Mouse (Mus musculus): Measurements from ENCODE around the gene Axl.
"Not testable (repeated sequence)": the region's sequence is repeated elsewhere in the genome, so short reads cannot be mapped to it uniquely, and the experiment has no call there.

Gene Axl

DNA sequence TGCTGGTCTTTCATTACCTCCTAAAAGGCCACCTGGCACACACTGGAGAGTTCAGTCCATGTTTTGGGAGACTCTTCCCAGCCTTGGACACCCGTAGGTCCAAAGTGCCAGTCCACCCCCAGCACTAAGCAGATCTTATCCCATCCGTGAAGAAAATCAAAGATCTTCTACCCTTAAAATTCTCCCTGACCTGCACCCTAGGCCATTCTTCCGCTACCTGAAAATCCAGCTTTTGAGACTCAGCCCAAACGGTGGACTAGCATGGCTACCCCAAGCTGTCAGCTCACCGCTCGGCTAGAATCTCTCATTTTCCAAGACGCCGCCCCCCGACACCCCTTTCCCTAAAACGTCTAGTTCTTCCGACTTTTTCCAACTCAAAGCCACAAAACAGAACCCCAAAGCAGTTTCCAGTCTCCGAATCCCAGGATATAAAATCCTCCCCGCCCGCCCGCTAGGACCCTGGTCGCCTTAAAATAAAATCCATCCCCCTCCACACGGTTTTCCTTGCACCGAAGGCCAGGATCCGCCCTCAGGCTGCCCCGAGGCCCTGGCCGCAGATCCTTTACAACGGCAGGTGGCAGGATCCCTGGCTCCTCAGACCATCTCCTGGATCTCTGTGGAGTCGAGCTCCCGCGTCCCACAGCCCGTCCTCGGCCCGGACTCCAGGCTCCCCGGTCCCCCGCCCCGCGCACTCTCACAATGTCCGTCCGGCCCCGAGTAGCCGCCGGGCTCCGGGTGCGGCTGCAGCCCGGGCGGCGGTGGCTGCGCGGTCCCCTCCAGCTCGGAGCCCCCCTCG lies 34.7 kb downstream of the Axl start:
- peak; percentile 68 to 76 for DNase-seq

DNA sequence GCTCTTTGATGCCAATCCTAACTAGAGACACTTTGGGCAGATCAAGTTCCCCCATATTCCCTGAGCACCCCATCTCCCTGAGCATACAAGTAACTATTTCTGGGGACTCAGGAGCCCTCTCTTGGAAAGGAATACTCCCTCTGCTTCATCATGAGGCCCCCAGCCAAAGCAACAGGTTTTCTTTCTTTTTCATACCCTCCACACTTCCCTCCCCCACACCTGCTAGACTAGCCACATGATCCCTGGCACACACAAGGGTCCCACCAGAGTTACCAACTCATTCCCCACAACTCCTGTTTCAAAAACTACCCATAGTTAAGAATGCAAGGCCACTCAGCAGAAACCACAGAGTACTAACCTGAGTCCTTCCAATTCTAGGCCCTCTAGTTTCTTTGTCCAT lies 35.4 kb downstream of the Axl start:
- peak; percentile 18 to 30 for DNase-seq

DNA sequence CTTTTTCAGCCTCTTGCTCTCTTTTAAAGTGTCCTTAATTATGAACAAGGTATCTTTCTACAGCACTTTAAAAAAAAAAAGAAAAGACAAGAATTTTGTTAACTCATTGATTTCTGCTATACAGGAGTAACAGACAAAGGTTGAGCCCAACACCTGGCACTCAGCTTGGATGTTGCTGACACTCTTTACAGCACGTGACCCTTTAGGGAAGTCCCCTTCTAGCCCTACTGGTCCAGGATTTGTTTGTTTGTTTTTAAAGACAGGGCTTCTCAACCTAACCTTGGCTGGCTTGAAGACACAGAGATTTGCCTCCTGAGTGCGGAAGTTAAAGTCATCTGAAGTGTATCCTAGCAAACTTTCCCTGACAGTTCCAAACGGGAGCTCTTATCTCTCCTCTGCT lies 41.7 kb downstream of the Axl start:
- no peak for DNase-seq

DNA sequence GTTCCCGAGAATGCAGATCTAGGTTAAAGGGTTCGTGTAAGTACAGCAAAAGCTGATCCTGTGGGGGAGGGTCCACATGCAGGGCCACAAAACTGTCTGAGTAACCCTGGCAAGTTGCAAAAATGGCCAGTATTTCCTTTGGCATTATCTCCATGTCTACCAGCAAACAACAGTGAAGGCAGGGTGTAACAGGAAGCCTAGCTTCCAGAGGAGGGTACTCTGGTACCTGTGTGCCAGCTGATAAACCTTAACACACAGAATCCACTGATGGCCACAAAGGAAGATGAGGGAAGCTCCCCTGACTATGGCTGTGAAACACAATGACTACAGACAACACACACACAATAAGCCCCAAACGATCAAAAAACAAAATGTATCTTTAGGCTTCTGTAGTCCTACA lies 50.2 kb downstream of the Axl start:
- no peak for DNase-seq

DNA sequence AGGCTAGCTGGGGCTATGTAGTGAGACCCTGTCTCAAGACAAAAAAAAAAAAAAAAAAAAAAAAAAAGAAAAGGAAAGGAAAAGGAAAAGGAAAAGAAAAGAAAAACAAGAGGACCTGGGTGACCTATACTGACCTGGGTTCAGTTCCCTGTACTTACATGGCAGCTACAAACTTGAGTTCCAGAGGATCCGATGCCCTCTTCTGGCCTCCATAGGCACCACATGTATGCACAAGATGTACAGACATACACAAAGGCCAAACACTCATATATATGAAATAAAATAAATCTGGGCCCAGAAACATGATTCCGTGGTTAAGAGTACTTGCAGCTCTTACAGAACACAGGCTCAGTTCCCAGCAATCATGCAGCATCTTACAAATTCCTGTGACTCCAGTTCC lies 51.6 kb downstream of the Axl start:
- no peak for DNase-seq

DNA sequence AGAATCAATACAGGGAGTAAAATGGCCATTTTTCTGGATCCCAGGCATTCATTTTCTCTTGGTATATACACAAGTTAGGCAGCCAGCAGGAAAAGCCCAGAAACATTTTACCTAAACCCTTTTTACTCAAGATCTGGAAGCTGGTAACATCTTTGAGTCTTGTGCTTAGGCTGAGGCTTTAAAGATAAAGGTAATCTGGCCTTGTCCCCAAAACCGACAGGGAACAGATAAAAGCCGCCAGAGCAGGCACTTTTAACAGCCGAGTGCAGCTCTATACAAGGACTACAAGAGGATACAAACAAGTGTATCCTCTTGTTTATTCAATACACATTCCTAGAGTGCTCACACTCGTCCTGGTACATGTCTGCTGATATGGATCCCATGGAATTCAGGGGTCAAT lies 53.5 kb downstream of the Axl start:
- no peak for DNase-seq

DNA sequence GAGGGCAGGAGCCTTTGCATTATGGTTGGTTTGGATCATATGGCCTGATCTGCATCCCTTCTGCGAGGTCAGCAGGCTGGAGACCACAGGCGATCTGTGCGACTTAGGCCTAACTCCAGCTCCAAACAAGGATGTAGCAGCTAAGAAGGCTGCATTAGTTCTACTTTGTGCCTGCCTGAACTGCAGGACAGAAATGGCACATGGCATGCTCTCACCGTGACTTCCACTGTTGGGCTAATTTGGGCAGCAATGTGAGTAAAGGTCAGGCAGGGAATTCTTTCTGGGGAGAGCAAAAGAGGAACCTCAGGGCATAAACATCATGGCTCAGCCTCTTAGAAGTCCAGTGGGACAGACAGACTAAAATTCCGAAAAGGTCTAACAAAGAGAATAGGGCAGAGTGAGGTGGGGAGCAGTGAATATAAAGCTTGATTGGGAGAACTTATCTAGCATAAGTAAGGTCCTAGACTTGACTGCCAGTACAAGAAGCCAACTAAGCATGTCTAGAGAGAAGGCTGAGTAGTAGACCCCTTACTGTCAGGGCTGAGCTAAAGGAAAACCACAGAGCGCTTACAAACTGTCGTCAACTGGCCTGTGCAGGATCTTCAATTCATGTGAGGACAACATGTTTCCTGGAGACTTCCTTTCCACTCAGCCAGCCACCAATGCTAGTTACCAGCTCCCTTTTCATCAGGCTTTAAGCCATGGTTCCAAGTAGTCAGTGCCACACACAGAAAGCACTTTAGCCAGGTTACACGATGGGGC lies 57.0 kb downstream of the Axl start:
- no peak for DNase-seq

DNA sequence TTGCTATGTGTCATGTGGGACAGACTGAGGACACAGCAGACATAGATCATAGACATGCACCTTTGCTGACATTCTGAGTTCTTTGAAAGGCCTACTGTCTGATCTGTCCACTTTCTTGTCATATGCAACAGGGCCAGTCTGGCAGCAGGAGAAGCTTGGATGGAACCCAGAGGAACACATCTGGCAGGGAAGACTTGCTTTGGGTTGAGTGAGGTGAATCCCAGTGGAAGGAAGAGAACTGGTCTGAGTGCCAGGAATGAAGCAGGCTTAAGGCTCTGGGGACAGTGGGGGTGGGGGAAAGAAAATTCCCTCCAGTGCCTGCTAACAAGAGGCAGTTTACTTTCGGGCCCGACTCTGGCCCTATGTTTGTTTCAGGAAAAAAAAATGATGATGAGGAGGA lies 58.6 kb downstream of the Axl start:
- no peak for DNase-seq

DNA sequence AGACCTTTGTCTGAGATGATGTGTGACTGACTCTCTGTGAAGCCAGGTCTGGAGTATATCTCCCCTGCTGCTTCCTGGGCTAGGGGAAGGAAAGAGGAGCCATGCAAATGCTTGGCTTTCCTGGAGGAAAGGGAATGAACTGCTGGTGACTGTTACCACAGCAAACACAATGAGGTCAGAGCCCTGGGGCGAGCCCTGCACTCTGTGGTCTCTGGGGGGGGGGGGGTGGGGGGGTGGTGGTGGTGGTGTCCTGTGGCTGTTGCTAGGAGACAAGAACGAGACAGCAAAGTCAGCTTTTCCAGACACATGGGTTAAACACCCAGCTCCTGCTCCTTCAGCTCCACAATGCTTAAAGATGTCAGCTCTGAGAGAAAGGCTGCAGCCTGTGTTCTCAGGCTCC lies 59.1 kb downstream of the Axl start:
- DNase-seq = no peak

DNA sequence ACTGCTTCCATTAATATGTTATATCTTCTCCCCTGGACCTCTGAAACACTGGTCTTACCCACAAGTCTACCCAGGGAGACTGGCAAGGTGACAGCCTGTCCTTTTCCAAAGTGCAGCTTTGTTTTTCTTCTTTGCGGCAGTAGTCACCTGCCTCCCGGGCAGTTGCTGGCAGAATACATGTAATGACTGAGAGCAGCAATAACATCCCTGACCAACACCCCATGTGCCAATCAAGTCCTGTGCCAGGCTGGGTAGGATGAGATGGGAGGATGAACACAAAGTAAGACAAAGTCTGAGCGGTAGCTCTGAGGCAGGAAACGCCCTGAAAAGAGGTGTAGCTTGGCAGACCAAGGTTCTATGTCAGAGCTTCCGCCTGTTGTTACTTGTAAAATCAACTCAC lies 60.7 kb downstream of the Axl start:
- DNase-seq = no peak

DNA sequence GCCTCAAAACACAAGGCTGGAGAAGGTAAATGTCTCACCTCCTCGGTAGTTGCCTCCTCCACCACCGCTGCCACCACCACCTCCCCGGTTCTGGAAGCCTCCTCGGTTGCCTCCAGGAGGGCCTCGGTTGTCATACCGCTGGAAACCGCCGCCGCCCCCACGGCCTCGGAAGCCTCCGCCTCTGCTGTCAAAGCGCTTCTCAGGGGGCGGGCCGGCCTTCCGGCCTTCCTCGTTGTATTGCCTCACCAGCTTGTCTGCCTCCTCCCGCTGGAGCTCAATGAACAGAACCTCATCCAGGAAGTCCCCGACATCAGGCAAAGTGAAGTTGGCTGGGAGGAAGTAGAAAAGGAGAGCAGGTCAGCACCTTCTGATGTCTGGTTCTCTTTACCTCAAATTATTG lies 62.6 kb downstream of the Axl start:
- DNase-seq = no peak

DNA sequence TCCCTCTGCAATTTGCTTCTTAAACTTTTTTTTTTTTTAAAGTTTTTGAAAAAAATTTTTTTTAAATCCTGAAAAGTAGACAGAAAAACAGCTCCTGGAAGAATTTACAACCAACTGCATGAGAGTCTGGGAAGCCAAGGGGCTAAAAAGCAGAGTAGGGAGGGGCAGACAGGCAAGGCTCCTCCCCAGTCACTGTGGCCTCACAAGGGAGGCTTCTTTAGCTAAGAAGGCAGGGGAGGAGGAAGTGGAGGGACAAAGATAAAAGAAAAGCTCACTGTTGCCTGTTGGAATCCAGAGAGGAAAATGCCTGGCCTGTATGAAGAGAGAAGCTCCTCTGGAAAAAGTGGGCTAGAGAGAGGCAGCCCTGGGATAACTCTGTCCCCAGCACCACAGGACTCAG lies 66.7 kb downstream of the Axl start:
- not testable (repeated sequence) for DNase-seq

DNA sequence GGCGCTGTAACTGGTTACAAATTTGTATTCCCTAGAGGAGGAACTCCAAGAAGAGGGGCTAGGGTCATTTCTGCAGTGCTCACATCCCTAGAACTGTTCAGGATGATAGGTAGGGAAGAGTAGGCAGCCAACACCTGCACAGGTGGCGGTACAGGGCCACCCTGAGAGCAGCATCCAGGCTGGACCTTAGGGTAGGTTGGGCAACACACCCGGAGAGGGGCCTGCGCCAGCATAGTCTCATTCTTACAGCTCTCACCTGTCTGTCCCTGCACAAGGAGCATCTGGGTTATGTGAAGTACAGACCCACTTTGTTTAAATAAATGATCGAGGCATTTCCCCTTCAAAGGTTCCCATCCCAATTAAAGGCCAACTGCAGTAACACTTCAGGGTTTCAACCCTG lies 67.7 kb downstream of the Axl start:
- DNase-seq = no peak

DNA sequence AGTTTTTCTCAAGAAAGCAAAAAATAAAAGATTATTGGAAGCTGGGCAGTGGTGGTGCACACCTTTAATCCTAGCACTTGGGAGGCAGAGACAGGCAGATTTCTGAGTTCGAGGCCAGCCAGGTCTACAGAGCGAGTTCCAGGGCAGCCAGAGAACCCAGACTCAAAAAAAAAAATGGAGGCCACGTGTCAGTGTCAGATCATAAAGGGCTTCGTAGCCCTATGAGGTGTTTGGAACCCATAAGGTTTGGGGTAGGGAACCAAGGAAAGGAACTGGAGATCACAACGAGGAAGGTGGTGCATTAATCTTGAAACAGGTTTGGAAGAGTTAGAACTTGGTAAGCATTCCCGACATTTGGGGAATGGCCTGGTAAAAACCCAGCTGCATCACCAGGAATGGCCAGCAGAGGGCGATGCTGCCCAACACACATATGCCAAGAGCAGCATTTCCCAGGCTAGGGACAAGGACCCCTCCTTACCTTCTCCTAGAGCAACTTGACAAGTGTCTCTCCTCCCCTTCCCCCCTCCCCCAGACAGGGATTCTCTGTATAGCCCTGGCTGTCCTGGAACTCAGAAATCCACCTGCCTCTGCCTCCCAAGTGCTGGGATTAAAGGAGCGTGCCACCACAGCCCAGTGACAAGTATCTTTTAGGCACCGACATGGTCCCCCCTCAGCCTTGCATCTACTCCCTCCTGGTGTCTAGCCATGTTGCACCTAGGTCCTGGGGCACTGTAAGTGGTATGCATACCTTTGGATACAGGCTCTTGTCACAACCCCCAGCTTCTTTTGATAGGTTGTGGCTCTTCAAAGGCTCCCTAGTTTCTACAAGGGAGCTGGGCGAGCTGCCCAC lies 68.5 kb downstream of the Axl start:
- peak; percentile 87 to 90 for DNase-seq

DNA sequence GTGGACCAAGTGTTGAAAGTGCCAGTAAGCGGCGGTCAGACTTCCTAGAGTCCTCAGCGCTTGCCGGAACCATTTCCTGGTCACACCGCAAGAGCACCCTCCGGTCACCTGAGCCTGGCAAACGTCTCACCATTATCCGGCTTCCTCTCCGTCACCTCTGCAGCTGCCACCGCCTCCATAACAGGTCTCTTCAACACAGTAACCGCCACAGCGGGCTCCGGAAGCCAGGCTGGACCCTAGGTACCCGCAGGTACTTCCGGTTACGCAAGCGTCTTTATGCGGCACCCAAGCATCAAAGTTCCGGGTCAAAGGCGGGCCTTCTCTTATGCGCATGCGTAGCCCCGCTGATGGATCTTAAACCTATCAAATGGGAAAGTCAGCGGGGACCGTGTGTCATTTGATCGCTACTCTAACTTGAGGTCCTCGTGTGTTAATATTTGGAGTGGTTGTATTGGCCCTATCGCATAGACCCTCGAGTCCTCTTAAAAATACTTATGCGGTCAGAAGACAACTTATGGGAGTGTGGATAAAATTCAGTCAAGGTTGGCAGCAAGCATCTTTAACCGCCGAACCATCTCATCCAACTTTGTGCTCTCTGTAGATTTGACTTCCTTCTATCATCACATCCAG lies 69.6 kb downstream of the Axl start, which contains the start of gene Ccdc97:
TSS of gene Ccdc97 (minus strand) at position 301 of the 630 bp plus-strand sequence.
- peak; percentile 95 to 96 for DNase-seq

DNA sequence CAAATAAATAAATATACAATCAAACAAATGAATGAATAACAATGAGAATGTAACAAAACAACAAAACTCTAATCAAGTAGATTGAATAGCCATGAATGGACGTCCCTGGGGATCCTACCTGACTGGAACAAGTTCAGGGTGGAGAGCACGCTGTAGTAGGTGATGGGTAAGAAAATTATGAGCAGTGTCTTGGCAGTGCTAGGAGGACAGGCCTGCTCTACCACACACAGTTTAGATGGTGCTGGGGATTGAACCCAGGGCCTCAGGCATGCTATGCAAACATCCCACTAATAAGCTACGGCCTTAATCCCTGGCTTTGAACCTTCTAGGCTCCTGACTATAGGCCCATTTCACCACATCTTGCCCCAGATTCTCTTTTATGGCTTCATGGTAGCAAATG lies 71.0 kb downstream of the Axl start:
- no peak for DNase-seq

DNA sequence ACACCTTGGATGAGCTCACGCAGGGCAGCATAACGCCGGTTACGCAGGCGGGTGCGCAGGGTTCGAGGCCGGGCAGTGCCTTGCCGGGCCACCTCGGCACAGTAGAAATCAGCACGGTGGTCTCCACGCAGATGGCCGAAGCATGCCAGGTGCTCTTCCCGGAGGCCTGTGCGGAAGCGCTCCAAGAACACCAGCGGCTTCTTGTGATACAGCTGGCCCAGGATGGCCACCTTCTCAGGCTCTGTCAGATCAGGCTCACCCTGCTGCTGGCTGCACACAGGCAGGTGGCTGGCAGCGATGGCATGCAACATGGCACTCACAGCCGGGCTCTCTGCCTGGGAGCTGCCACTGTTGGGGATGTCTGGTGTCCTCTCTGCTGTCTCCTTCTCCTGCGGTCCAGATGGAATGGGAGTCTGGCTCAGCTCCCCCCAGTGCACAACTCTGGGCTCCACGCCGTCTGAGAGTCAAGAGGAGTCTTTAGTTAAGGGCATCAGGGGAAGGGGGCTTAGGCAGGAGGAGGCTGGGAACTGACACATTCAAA lies 72.7 kb downstream of the Axl start:
- DNase-seq = no peak

DNA sequence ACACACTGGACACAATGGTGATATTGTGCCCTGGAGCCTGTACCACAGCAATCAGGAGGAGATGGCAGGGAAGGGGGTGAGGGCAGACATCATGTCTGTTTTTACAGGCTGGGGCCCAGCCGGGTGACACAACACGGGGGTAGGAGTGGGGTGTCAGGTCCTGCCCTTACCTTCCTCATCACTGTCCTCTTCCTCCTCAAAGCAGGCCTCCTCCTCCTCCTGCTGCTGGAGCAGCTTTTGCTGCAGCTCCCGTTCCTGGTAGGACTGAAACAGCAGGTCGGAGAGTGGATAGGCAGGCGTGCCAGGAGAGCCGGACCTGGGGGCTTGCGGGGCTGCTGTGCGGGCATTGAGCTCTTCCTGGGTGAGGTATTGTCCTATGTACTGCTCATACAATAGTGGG lies 73.9 kb downstream of the Axl start:
- DNase-seq = no peak

DNA sequence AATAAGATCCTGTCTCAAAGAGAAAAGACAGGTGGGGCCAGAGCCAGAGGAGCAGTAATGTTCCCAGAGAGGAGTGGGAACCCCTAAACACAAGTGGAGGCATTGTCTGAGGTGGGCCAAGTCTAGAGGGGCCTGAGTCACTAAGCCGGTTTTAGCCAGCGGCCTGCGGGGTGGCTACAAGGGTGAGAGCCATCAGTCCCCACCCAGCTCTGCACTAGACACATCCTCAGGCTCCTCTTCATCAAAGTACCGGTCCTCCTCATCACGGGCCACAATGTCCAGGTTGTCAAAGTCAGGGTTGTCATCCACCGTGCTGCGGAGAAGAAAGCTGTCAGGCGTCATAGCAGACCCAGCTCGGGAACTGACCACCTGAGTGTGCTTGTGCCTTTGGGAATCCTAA lies 75.7 kb downstream of the Axl start:
- no peak for DNase-seq

DNA sequence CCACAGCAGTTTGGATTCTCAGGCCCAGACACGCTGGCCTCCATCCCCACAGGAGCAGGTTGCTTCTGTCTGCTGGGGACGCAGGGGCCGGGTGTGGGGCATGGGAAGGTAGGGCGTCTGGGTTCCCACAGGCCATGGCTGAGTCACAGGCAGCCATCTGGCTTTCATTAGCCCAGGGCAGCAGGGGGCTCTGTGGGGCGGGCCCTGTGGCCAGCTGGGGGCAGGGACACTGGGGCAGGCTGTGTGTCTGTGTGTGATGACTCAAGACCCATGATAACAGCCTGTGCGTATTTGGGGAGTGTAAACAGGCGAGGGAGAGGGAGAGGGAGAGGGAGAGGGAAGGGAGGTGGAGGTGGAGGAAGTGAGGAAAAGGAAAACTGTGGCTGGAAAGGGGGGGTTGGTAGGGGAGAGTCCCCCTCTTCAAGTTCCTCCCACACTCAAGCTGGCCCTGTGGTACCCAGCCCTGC lies 76.7 kb downstream of the Axl start:
- peak; percentile 73 to 84 for DNase-seq

DNA sequence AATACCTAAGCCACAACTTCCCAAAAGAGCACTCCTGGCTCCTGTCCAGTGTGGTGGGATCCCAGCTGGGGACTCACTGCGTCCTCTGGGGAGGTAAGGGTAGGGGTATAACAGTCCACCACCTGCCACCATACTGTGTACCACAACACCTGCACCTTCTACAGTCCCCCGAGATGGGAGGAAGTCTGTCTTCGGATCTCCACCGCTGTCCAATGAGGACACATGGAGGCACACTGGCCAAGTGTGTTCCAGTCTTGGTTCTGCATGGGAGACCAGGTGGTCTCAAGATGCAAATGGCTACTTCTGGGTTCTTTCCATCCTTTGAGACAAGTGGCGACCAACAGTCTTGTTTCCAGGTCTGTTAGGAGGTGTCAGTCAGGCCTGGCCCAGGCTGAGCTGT lies 77.3 kb downstream of the Axl start:
- peak; percentile 46 to 48 for DNase-seq

DNA sequence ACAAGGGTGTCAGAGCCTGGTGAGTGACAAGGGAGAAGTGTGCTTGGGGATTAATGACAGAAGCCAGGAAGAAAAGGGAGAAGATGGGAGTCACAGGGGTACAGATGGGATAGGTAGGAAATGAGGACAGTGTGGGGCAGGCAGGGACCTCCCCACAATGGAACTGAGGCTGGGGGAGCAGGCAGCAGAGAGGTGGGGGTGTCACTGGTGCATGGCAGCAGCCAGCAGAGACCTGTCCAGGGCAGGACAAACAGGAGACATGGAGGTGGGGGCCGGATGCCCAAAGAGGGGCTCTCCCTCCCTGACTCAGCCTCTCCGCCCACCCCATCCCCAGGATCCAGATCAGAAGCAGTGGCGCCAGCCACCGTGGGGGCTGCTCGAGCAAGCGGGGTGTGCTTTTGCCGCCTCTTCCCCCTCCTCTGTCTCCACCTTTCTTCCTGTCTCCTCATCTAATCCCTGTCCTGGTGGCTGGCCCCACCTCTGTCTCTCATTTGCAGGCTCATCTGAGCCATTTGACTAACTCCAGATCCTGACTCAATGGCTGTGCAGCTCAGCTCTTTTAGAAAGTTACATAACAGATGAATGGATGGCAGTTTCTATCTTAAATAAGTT lies 77.9 kb downstream of the Axl start:
- DNase-seq = peak in 1 of 2 experiments; percentile 35
